ENCODE assay signal across 32 mouse cellular contexts in genomic region chr3:36505306-36505705, GRCm38 (mm10). TPM values are rescaled to one million over a fixed set of nuclear protein-coding genes. Genes with fewer than 3 reads are reported as not detected.
DNase-seq lines count a peak whose midpoint lies in the region; ATAC-seq and TF ChIP-seq lines count a peak whose summit lies in the region.
"Had no signal": no experiment of that assay in that cellular context is flagged by ENCODE, and none has a peak within 500 bp of the region (broad histone marks: within the 10 kb centered on the region; RNA-seq: fewer than 3 reads in every experiment).

No protein-coding gene starts in this region.

- 86% methylated on average over 8 of the region's 8 CpGs for WGBS in heart, embryonic 10.5 days
- WGBS in midbrain, embryonic 14.5 days = 71% methylated on average over 8 of the region's 8 CpGs
- 76% methylated on average over 8 of the region's 8 CpGs for WGBS in lung, postnatal 0 days

- no peaks in the 10 kb centered on the region for H3K36me3 ChIP-seq in heart, embryonic 10.5 days
- H3K36me3 ChIP-seq in midbrain, embryonic 14.5 days (ENCODE audit: control insufficient read depth, insufficient read depth, low read length) = no peaks in the 10 kb centered on the region
- no peaks in the 10 kb centered on the region for H3K36me3 ChIP-seq in lung, postnatal 0 days (ENCODE audit: insufficient read depth, low read length)
- H3K36me3 ChIP-seq: embryonic facial prominence, embryonic 10.5 days; embryonic facial prominence, embryonic 13.5 days; heart, embryonic 13.5 days; hindbrain, embryonic 10.5 days; hindbrain, embryonic 13.5 days had no signal

- no peak overlapping the region for H3K4me3 ChIP-seq in heart, embryonic 10.5 days
- no peak overlapping the region for H3K4me3 ChIP-seq in midbrain, embryonic 14.5 days (replicated peaks; ENCODE audit: low read depth, low read length)
- no peak overlapping the region for H3K4me3 ChIP-seq in lung, postnatal 0 days (ENCODE audit: low read depth, low read length)
- H3K4me3 ChIP-seq: embryonic facial prominence, embryonic 10.5 days; embryonic facial prominence, embryonic 13.5 days; erythroblast, embryonic 14.5 days; forebrain, embryonic 13.5 days; gastrocnemius, adult 2 months; heart, embryonic 13.5 days; hindbrain, embryonic 10.5 days; hindbrain, embryonic 13.5 days had no signal

- H3K27me3 ChIP-seq in heart, embryonic 10.5 days (ENCODE audit: insufficient read depth, poor library complexity, severe bottlenecking) = no peaks in the 10 kb centered on the region
- no peaks in the 10 kb centered on the region for H3K27me3 ChIP-seq in midbrain, embryonic 14.5 days (ENCODE audit: control insufficient read depth, insufficient read depth, low read length)
- H3K27me3 ChIP-seq in lung, postnatal 0 days (replicated peaks; ENCODE audit: insufficient read depth, low read length) = no peaks in the 10 kb centered on the region
- H3K27me3 ChIP-seq: embryonic facial prominence, embryonic 13.5 days; forebrain, embryonic 13.5 days; heart, embryonic 13.5 days; hindbrain, embryonic 13.5 days had no signal

- TF ChIP-seq CTCF in lung, postnatal 0 days (IDR thresholded peaks at IDR 0.05) = no peak

- ATAC-seq in midbrain, embryonic 14.5 days (ENCODE audit: low FRiP score, low TSS enrichment) = peak; percentile 43; the same call in 1 of the 2 replicates
- ATAC-seq in lung, postnatal 0 days = no peak
- ATAC-seq: CD4-positive, CD25-positive, alpha-beta regulatory T cell, adult 4 months; forebrain, embryonic 16.5 days; inflammation-experienced regulatory T-cells, adult 6 months had no signal

- no peak overlapping the region for H3K4me2 ChIP-seq in midbrain, embryonic 14.5 days (ENCODE audit: low read length)
- H3K4me2 ChIP-seq in lung, postnatal 0 days (replicated peaks; ENCODE audit: low read depth, low read length) = no peak overlapping the region
- H3K4me2 ChIP-seq: embryonic facial prominence, embryonic 13.5 days; forebrain, embryonic 13.5 days; heart, embryonic 13.5 days; hindbrain, embryonic 13.5 days had no signal

- intact Hi-C loops in heart, postnatal 14 days (cut with DNase I) = no loop called here

- H3K27ac ChIP-seq in heart, embryonic 10.5 days = no peak overlapping the region
- H3K27ac ChIP-seq in midbrain, embryonic 14.5 days (replicated peaks; ENCODE audit: low read depth, low read length) = 0 out of 2 replicates have a peak overlapping the region, but pooled peaks have one; percentile 46
- H3K27ac ChIP-seq in lung, postnatal 0 days (ENCODE audit: low read length) = no peak overlapping the region
- H3K27ac ChIP-seq: embryonic facial prominence, embryonic 10.5 days; embryonic facial prominence, embryonic 13.5 days; forebrain, embryonic 13.5 days; gastrocnemius, adult 2 months; heart, embryonic 13.5 days; hindbrain, embryonic 10.5 days; hindbrain, embryonic 13.5 days; hindbrain, postnatal 0 days had no signal

- H3K4me1 ChIP-seq in heart, embryonic 10.5 days = no peaks in the 10 kb centered on the region
- no peaks in the 10 kb centered on the region for H3K4me1 ChIP-seq in midbrain, embryonic 14.5 days (ENCODE audit: control insufficient read depth, insufficient read depth, low read length)
- no peaks in the 10 kb centered on the region for H3K4me1 ChIP-seq in lung, postnatal 0 days (ENCODE audit: insufficient read depth, low read depth, low read length)
- H3K4me1 ChIP-seq: embryonic facial prominence, embryonic 10.5 days; embryonic facial prominence, embryonic 13.5 days; heart, embryonic 13.5 days; hindbrain, embryonic 13.5 days had no signal

- peak; percentile 43 for DNase-seq in heart, embryonic 10.5 days (ENCODE audit: low spot score)
- DNase-seq in heart, postnatal 14 days = no peak
- DNase-seq in testis, postnatal 10 days (ENCODE audit: low spot score) = peak; percentile 13
- no peak for DNase-seq in testis, postnatal 14 days (ENCODE audit: low spot score)
- no peak for DNase-seq in midbrain, embryonic 14.5 days
- DNase-seq in lung, postnatal 0 days (ENCODE audit: low spot score) = no peak
- DNase-seq: adrenal gland, adult 2 months; adrenal gland, postnatal 14 days; cerebellum, adult 11 months; cerebellum, adult 2 months; cerebellum, adult 9-11 months; cerebellum, postnatal 25 days; embryo, embryonic 11 days; gastrocnemius, adult 2 months; gastrocnemius, postnatal 14 days; heart, adult 18-20 months; heart, postnatal 36 days had no signal

- H3K9ac ChIP-seq in midbrain, embryonic 14.5 days (replicated peaks; ENCODE audit: low read length) = no peak overlapping the region
- H3K9ac ChIP-seq in lung, postnatal 0 days (replicated peaks; ENCODE audit: low read depth) = no peak overlapping the region
- H3K9ac ChIP-seq: embryonic facial prominence, embryonic 13.5 days; forebrain, embryonic 13.5 days; heart, embryonic 13.5 days; hindbrain, embryonic 13.5 days had no signal

- TF ChIP-seq EP300 in lung, postnatal 0 days (IDR thresholded peaks at IDR 0.05) = no peak

- H3K9me3 ChIP-seq in heart, embryonic 10.5 days = no peaks in the 10 kb centered on the region
- H3K9me3 ChIP-seq in midbrain, embryonic 14.5 days (ENCODE audit: control insufficient read depth, low read length) = no peaks in the 10 kb centered on the region
- H3K9me3 ChIP-seq in lung, postnatal 0 days (ENCODE audit: low read length) = no peaks in the 10 kb centered on the region
- H3K9me3 ChIP-seq: embryonic facial prominence, embryonic 10.5 days; embryonic facial prominence, embryonic 13.5 days; forebrain, embryonic 13.5 days; heart, embryonic 13.5 days; hindbrain, embryonic 10.5 days; hindbrain, embryonic 13.5 days had no signal

RNA-seq across cellular contexts. Expression of gene Gm11549, which starts 16.3 kb away (rescaled TPM):
- polyA plus RNA-seq in heart, embryonic 10.5 days (2016; fragmentation: Nextera tagmentation; extraction: Ambion mirVana) = not detected in 2 replicates
- not detected for total RNA-seq in heart, postnatal 14 days (2021)
- 0.21 and 0.27 TPM in 2 replicates for polyA plus RNA-seq in midbrain, embryonic 14.5 days (2014; fragmentation: Nextera tagmentation; extraction: Ambion mirVana)
- polyA plus RNA-seq in lung, postnatal 0 days (2015; fragmentation: Nextera tagmentation; extraction: Ambion mirVana) = not detected in 2 replicates
- total RNA-seq: adrenal gland, postnatal 14 days; common myeloid progenitor, adult 5-6 weeks; gastrocnemius, adult 2 months; heart, adult 18-20 months; heart, postnatal 36 days; MEL had no signal
- polyA plus RNA-seq: C2C12; CD4-positive, CD25-positive, alpha-beta regulatory T cell, adult 4 months; embryonic facial prominence, embryonic 10.5 days; erythroblast, embryonic 14.5 days; inflammation-experienced regulatory T-cells, adult 6 months had no signal

RNA-seq across cellular contexts. Expression of gene 1810062G17Rik, which starts 29.6 kb away (rescaled TPM):
- polyA plus RNA-seq in heart, embryonic 10.5 days (2016; fragmentation: Nextera tagmentation; extraction: Ambion mirVana) = 0.90 and 0.93 TPM in 2 replicates
- total RNA-seq in heart, postnatal 14 days (2021) = under 1 TPM; 0.24 to 0.74 TPM
- 0.24 TPM in 1 of 2 replicates, not detected in the other for polyA plus RNA-seq in midbrain, embryonic 14.5 days (2014; fragmentation: Nextera tagmentation; extraction: Ambion mirVana)
- polyA plus RNA-seq in lung, postnatal 0 days (2015; fragmentation: Nextera tagmentation; extraction: Ambion mirVana) = 6.9 and 8.0 TPM in 2 replicates
- total RNA-seq: common myeloid progenitor, adult 5-6 weeks; gastrocnemius, adult 2 months; heart, adult 18-20 months; hindbrain, postnatal 0 days had no signal
- polyA plus RNA-seq: erythroblast, embryonic 14.5 days; forebrain, embryonic 16.5 days; frontal cortex, adult 2 months; hindbrain, embryonic 13.5 days had no signal

RNA-seq across cellular contexts. Expression of gene Anxa5, which starts 29.6 kb away (rescaled TPM):
- polyA plus RNA-seq in heart, embryonic 10.5 days (2016; fragmentation: Nextera tagmentation; extraction: Ambion mirVana) = 293 and 360 TPM in 2 replicates
- total RNA-seq in heart, postnatal 14 days (2021) = 100 to 1,000 TPM; 166 to 168 TPM
- 19.8 and 49.1 TPM in 2 replicates for polyA plus RNA-seq in midbrain, embryonic 14.5 days (2014; fragmentation: Nextera tagmentation; extraction: Ambion mirVana)
- polyA plus RNA-seq in lung, postnatal 0 days (2015; fragmentation: Nextera tagmentation; extraction: Ambion mirVana) = 449 and 491 TPM in 2 replicates

RNA-seq across cellular contexts. Expression of gene Exosc9, which starts 47.1 kb away (rescaled TPM):
- 65.2 and 77.8 TPM in 2 replicates for polyA plus RNA-seq in heart, embryonic 10.5 days (2016; fragmentation: Nextera tagmentation; extraction: Ambion mirVana)
- total RNA-seq in heart, postnatal 14 days (2021) = 10 to 100 TPM; 19.6 to 21.5 TPM
- polyA plus RNA-seq in midbrain, embryonic 14.5 days (2014; fragmentation: Nextera tagmentation; extraction: Ambion mirVana) = 83.2 and 85.5 TPM in 2 replicates
- polyA plus RNA-seq in lung, postnatal 0 days (2015; fragmentation: Nextera tagmentation; extraction: Ambion mirVana) = 31.0 and 32.7 TPM in 2 replicates

Comparison
In these comparisons a context has a peak if more than half of its experiments do, and no peak if none do; other contexts are left out.
1. DNase-seq: peak in heart, embryonic 10.5 days (single experiment) and testis, postnatal 10 days (single experiment); none in heart, postnatal 14 days (0 of 2), testis, postnatal 14 days (single experiment), midbrain, embryonic 14.5 days (single experiment) and lung, postnatal 0 days (single experiment).